Mouse (Mus musculus) kidney, postnatal 0 days (tissue): ENCODE measurements at regions not wholly inside any gene's neighbourhood (a gene's known extent, or its start where the extent isn't known, plus 50 kb on each side); places are given as distances from the start of the nearest gene placed in this dataset.

ENCODE experiments used
- ATAC-seq: fragments of 200-750 bp; cut with Nextera tagmentation; replicated peaks from 2 replicates; pipeline ENCODE4 v1.8.0; 2017; ENCODE audit warnings: low read depth, moderate number of reproducible peaks, moderate TSS enrichment, moderate library complexity; ENCODE audit not compliant: low FRiP score
- DNase-seq: peaks from one replicate; pipeline ENCODE4 v3.0.0-alpha.2; 2016; ENCODE audit warnings: low spot score
- H3K27ac ChIP-seq: fragments of 300-500 bp; sonication (generic); 2 replicates; pipeline ENCODE4 v1.5.1; 2014; ENCODE audit warnings: mild to moderate bottlenecking
- H3K27me3 ChIP-seq: fragments of 300-500 bp; sonication (generic); 2 replicates; pipeline ENCODE4 v1.6.1; 2014; ENCODE audit warnings: low read length, mixed read lengths; ENCODE audit not compliant: insufficient read depth
- H3K36me3 ChIP-seq: fragments of 300-500 bp; sonication (generic); 2 replicates; pipeline ENCODE4 v1.6.1; 2014; ENCODE audit warnings: low read length, mixed read lengths; ENCODE audit not compliant: insufficient read depth
- H3K4me1 ChIP-seq: fragments of 300-500 bp; sonication (generic); replicated peaks from 2 replicates; pipeline ENCODE4 v1.6.1; 2014; ENCODE audit warnings: antibody characterized with exemption, low read length, mixed read lengths; ENCODE audit not compliant: insufficient read depth
- H3K4me2 ChIP-seq: fragments of 300-500 bp; sonication (generic); 2 replicates; pipeline ENCODE4 v1.6.1; 2014; ENCODE audit warnings: mild to moderate bottlenecking, low read length, moderate library complexity, mixed read lengths
- H3K4me3 ChIP-seq: fragments of 300-500 bp; sonication (generic); replicated peaks from 2 replicates; pipeline ENCODE4 v1.5.1; 2014; ENCODE audit warnings: low read depth, low read length
- H3K9ac ChIP-seq: fragments of 300-500 bp; sonication (generic); 2 replicates; pipeline ENCODE4 v1.6.1; 2014; ENCODE audit warnings: low read depth, low read length
- H3K9me3 ChIP-seq: fragments of 300-500 bp; sonication (generic); replicated peaks from 2 replicates; pipeline ENCODE4 v1.6.1; 2016; ENCODE audit warnings: low read length, inconsistent platforms, mixed read lengths
- CTCF ChIP-seq: IDR thresholded peaks from 2 replicates; pipeline ENCODE4 v1.5.1; 2016; ENCODE audit warnings: antibody characterized with exemption, low read depth, mild to moderate bottlenecking, moderate library complexity
- WGBS: fragments of 180-500 bp; shearing (Covaris S2); extraction: QIAGEN DNeasy Blood & Tissue Kit; methylation state at CpG from one replicate; pipeline ENCODE4 v1.1.7; 2014; 5-methylcytosine and 5-hydroxymethylcytosine counted together

DNA sequence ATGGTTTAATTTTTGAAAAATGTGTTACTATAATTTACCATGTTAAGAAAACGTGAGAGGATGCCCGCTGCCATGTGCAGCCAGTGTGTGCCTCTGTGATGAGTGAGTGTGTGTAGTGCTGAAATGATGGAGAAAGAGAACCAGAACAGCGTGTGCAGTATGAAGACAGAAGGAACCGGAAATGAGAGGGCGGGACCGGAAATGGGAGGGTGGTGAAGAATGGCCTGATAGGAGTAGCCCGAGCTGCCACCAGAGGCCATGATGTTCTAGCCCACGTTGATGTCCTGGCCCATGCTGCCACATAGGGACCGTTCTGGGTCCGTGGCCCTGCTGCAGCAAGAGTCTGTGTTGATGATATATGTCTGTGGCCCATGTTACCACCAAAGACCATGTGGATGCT, 57.8 kb upstream of the Anapc15-ps start:
- ATAC-seq (0 out of 2 replicates have a peak, but pooled peaks have one; percentile 4), DNase-seq (no peak)
- H3K27me3 ChIP-seq = no peaks in the 10 kb centered on the region
- 85% methylated on average over 10 of the region's 10 CpGs for WGBS
- H3K9ac ChIP-seq = no peak overlapping the region
- no peak overlapping the region for H3K4me2 ChIP-seq
- no peaks in the 10 kb centered on the region for H3K9me3 ChIP-seq
- peaks cover 4% of the 10 kb centered on the region; the same call in 1 of the 2 replicates for H3K4me1 ChIP-seq
- no peak overlapping the region for H3K27ac ChIP-seq
- no peaks in the 10 kb centered on the region for H3K36me3 ChIP-seq
- TF ChIP-seq CTCF = no peak
- no peak overlapping the region for H3K4me3 ChIP-seq

DNA sequence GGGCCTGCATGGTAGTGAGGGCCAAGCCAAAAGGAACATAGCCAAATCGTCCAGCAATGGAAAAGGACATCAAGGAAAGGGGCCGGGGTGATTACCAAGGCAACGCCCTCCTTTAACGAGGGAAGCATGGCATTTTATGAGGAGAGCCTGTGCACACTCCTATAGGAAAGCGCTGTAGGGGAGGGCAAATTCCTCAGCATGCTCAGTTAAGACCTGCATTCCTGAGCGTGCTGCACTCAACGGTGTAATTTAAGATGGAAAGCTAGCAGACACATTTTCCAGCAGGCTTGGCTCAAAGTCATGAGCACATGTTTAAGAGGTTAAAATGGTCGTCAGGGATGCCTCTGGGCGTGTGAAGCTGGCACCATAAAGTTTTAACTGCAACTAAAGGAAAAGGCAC, 56.6 kb upstream of the Anapc15-ps start:
- Histone ChIP-seq H3K27ac (peak overlapping the region; percentile 65), H3K9me3 (no peaks in the 10 kb centered on the region), H3K9ac (no peak overlapping the region), H3K36me3 (no peaks in the 10 kb centered on the region), H3K4me2 (no peak overlapping the region), H3K27me3 (no peaks in the 10 kb centered on the region), H3K4me3 (no peak overlapping the region), H3K4me1 (peaks cover 4% of the 10 kb centered on the region; the same call in 1 of the 2 replicates)
- TF ChIP-seq CTCF = no peak
- peak; percentile 87 for ATAC-seq
- 11% methylated on average over 9 of the region's 9 CpGs for WGBS
- DNase-seq = peak; percentile 88

DNA sequence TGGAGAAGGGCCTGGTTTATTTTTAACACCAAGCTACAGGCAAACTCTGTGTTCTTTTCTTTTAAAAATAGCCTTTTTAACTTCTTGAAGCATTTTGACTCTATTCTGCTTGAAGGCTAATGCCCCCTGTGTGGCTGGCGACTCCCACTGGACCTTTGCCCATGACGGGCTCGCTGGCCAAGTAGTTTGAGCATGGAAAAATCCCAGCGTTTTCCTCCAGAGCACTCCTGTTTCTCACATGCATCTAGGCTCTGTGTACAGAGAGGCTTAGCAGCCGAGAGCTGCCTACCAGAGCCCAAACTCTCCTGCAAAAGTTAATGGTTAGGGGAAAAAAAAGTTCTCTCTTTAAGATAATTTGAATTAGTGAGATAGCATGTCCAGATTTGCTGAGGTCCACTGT, 52.7 kb upstream of the Anapc15-ps start:
- Histone ChIP-seq H3K9me3 (no peaks in the 10 kb centered on the region), H3K4me3 (no peak overlapping the region), H3K4me2 (0 out of 2 replicates have a peak overlapping the region, but pooled peaks have one; percentile 1), H3K27ac (peak overlapping the region; percentile 87), H3K4me1 (peaks cover 10% of the 10 kb centered on the region; the same call in 1 of the 2 replicates), H3K27me3 (no peaks in the 10 kb centered on the region), H3K9ac (no peak overlapping the region), H3K36me3 (no peaks in the 10 kb centered on the region)
- 23% methylated on average over 5 of the region's 5 CpGs for WGBS
- TF ChIP-seq CTCF = no peak
- ATAC-seq = peak; percentile 55; the same call in 1 of the 2 replicates
- peak; percentile 57 for DNase-seq

DNA sequence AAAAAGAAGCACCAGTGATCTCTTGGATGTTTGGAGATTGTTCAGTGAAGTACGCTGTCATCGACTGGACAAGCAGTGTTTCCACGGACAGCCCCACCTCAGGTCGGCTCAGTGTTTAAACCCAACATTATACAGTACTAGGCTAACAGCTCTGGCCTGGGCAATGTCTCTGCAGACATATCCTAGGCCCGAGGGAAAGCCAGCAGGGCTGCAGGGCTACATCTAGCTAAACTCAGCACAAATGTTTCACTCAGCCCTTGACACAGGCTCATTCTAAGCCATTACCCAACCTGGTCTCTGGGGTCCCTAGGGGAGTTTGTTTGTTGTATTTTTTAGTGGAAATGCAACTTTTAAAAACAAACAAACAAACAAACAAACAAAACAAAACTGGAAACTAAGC, 52.1 kb upstream of the Anapc15-ps start:
- no peak for TF ChIP-seq CTCF
- Histone ChIP-seq H3K27ac (peak overlapping the region; percentile 87), H3K4me3 (no peak overlapping the region), H3K4me2 (no peak overlapping the region), H3K9ac (no peak overlapping the region), H3K27me3 (no peaks in the 10 kb centered on the region), H3K9me3 (no peaks in the 10 kb centered on the region), H3K36me3 (no peaks in the 10 kb centered on the region), H3K4me1 (peaks cover 10% of the 10 kb centered on the region; the same call in 1 of the 2 replicates)
- no peak for ATAC-seq
- no peak for DNase-seq
- 69% methylated on average over 5 of the region's 5 CpGs for WGBS
